Mouse (Mus musculus): ENCODE results near the gene Nmb. TPM values are rescaled to one million over a fixed set of nuclear protein-coding genes. Genes with fewer than 3 reads are reported as not detected.
A peak's percentile ranks its signal among the peaks of the same experiment; 100 is the strongest.
"Not testable (repeated sequence)": the region's sequence is repeated elsewhere in the genome, so short reads cannot be mapped to it uniquely, and the experiment has no call there.

Nmb gene
- 10 to 100 TPM in 1 of 2 experiments, 1 to 10 TPM in 1; 9.9 to 11.0 TPM for total RNA-seq (2021)

DNA sequence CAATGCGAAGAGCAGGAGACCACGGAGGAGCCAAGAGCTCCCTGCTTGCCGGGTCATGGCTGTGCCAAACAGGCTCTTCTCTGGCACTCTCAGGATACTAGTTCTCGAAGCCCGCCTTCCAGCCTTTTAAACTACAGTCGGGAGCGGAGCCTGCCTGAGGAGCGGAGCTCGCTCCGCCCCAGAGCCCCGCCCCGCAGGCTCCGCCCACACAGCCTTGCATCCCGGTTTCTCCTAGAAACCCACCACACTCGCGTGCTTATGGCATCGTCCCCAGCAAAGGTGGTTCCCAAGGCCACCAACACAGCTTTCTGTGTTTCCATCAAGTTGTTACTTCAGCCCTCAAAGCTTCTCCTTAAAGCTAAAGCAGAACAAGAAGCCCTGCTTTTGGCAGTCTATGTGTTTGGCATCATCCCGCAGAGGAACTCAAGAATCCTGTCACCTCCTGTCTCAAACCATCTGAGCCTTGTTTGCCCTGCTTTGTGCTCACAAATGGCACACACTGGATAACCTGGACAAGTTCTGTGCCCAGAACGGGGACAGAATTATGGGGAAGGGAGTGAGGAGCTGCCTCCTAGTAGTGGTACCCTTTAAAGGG, at the start of gene Nmb:
Gene Nmb (minus strand): TSS at position 156 of the 595 bp plus-strand sequence.
- peak; percentile 61 to 66 for DNase-seq

DNA sequence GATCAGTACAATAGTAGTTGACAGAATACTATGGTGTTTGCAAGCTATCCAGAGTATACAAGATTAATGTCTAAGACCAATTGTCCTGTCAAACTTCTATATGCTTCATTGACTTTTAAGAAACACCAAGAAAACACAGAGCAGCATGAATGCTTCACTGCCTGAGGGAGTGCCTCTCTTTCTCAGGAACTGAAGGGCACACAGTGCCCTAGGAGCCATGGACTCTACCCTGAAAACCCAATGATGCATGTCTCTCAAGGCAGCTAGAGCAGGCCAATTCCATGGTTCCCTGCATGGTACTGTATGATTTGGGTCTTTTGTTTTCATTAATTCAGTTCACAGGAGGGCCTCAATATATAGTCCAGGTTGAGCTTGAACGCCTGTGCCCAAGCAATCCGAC, 49.4 kb upstream of the Nmb start:
- DNase-seq, result no peak

- no peak for DNase-seq
Observed at GRCm38 (mm10) chr7:80952140-80952539, 47.3 kb upstream of the Nmb start.

DNA sequence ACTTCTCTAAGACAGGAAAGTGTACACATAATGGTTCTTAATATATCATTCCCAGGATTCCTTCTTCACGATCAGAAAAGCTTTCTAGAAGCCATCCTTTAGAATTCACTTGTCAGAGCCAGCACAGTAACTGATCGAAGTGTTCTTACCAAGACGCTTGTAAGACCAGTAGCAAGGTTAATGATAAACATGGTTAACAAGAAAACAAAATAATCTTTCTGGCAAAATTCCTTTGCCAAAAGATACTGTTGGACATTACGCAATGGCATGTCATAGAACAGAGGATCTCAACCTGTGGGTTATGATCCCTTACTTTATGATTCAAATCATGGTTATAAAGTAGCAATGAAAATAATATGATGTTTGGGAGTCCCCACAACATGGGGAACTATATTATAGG, 46.6 kb upstream of the Nmb start:
- DNase-seq, result no peak

GRCm38 (mm10) chr7:80947445-80948350, 42.8 kb upstream of the Nmb start, which contains the start of gene Sec11a:
Gene Sec11a (minus strand): TSS chr7:80947780.
- peak; percentile 95 for DNase-seq

GRCm38 (mm10) chr7:80939808-80940207, 34.9 kb upstream of the Nmb start:
- no peak for DNase-seq

- not testable (repeated sequence) for DNase-seq
Observed at GRCm38 (mm10) chr7:80937304-80937666, 32.4 kb upstream of the Nmb start.

DNA sequence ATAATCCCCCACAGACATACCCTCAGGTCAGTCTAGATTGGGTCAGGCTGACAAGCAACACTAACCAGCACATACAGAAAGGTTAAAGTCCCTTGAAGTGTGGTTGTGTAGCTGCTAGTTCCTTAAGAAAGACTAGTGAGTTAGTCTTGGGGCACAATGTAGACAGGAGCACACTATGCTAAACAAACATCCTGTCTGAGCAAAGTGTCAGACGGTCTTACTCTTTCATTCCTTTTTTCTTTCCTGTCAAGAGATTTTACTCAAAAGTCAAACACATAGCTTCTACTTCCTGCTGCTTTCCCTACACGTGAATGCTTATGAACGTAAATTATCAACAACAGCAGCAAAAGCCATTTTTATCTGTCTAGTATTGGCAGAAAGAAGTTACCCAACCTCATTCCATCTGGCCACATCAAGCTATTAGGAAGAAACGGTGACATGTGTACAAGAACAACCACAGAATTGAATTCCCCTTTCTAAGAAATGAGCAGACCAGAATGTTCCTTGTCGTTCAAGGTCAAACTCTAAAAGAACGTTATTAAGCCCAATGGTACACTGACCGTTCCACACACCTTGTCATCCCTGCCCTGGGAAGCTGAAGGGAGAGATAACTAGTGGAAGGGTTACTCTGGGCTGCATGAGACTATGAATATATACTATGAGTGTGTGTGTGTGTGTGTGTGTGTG, 31.9 kb upstream of the Nmb start:
- not testable (repeated sequence) for DNase-seq

GRCm38 (mm10) chr7:80935834-80936233, 31.0 kb upstream of the Nmb start:
- no peak for DNase-seq

DNA sequence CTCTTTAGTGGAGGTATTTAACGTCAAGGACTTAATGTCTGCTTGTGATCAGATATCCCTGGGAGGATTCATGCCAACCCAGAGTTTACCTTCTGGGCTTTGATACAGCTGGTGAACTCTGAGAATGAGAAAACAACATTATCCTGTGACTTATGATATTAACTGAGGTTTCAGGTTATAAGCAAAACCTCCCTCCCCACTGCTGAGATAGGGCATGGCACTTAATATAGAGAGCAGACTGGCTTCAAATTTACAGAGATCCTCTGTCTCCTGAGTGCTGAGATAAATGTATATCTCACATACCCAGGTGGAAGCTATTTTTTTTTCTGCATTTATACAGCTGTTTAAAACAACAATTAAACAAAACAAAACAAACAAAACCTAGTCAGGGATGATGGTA, 27.9 kb upstream of the Nmb start:
- no peak for DNase-seq

- no peak for DNase-seq
Observed at GRCm38 (mm10) chr7:80931618-80932207, 26.8 kb upstream of the Nmb start.

- no peak for DNase-seq
Observed at GRCm38 (mm10) chr7:80923165-80923564, 18.3 kb upstream of the Nmb start.

- DNase-seq, result no peak
Observed at GRCm38 (mm10) chr7:80919647-80920008, 14.8 kb upstream of the Nmb start.

- no peak for DNase-seq
Observed at GRCm38 (mm10) chr7:80918982-80919646, 14.2 kb upstream of the Nmb start.

DNA sequence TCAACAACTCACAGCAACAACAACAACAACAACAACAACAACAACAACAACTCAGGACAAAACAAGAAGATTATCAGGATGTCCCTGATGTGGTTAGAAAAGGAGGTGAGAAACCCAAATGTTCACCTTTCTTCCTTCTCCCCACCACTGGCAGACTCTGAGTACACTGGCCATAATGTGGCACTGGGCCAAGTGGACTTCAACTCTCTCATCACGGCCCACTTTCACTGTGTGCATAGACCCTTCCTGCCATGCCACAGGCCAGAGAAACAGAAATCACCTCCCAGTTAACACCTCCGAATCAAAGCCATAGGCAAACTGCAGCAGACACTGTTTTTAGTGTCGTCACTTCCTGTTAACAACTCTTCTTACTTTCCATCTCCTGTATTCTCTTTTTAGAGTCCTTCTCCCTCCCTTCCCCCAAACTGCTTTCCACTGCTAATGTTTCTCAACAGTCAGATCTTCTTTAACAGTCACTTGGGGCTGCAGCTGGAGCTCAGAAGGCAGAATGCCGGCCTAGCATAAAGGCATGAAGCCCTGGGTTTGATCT, 13.1 kb upstream of the Nmb start:
- DNase-seq, result no peak

GRCm38 (mm10) chr7:80912496-80912895, 7.6 kb upstream of the Nmb start:
- DNase-seq, result no peak

DNA sequence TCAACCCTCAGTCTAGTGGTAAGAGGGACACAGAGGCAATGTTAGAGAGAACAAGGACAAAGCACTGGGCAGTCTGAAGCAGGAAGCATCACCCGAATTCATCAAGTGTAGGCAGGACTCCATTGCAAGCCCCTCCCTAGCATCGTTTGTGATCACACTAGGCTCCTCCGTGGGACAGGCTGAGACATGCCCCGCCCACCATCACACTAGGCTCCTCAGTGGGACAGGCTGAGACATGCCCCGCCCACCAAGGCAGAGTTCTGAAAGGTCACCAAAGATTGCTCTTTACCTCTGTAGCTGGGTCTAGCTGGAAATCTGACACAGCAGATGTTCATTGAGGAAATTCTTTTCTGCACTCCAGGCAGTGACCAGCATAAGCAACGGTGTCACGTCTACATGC, 6.2 kb upstream of the Nmb start:
- no peak for DNase-seq

GRCm38 (mm10) chr7:80903625-80904422, 1.1 kb downstream of the Nmb start:
- DNase-seq, result no peak

- no peak for DNase-seq
Observed at GRCm38 (mm10) chr7:80901541-80902274, 3.2 kb downstream of the Nmb start.

GRCm38 (mm10) chr7:80900944-80901501, 3.9 kb downstream of the Nmb start, which contains the start of gene Wdr73:
Gene Wdr73 (minus strand): TSS chr7:80901269.
- DNase-seq, result peak; percentile 89 to 91
